Mouse (Mus musculus): ENCODE data around the gene Ccser1.

Gene Ccser1

GRCm38 (mm10) chr6:62301576-62302312, 1121.6 kb downstream of the Ccser1 start:
- in situ Hi-C loops (cut with MboI; ENCODE audit: low sequenced_read_pairs): no loop called here

DNA sequence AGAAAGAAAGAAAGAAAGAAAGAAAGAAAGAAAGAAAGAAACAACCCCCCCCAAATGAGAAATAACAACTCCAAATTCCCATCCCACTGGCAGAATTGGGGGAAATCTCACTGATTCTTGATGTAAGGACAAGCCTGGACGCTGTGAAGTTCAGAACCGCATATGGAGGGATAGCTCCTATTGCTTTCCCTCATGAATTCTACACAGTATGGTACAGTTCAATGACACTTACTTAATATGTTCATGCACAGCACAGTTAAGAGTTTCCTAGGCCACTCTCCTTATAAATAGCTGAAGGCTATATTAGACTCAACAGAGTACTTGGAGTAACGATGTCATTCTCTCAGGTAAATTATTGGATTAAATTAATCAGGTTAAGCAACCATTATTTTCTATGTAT, 1138.5 kb downstream of the Ccser1 start:
- in situ Hi-C loops (cut with MboI; ENCODE audit: low sequenced_read_pairs): no loop called here

- in situ Hi-C loops (cut with MboI; ENCODE audit: low sequenced_read_pairs): no loop called here
Measured at GRCm38 (mm10) chr6:62340319-62340718, 1160.2 kb downstream of the Ccser1 start.

DNA sequence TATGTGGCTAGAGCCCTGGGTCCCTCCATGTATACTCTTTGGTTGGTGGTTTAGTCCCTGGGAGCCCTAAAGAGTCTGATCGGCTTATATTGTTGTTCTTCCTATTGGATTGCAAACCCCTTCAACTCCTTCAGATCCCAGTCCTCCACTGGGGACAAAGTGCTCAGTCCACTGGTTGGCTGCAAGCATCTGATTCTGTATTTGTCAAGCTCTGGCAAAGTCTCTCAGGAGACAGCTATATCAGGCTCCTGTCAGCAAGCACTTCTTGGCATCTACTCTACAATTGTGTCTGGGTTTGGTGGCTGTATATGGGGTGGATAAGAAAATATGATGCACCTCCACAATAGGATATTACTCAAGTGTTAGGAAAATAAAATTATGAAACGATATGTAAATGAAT, 1187.7 kb downstream of the Ccser1 start:
- in situ Hi-C loops (cut with MboI; ENCODE audit: low sequenced_read_pairs): no loop called here
